Mouse (Mus musculus): Measurements from ENCODE around the gene Mcee. TPM values are rescaled to one million over a fixed set of nuclear protein-coding genes. Genes with fewer than 3 reads are reported as not detected.

Mcee gene
- polyA plus RNA-seq, 1 experiment from 2014 or later: 55.9 TPM

- H3K4me3 ChIP-seq (replicated peaks): no peak overlapping the region
- H3K9ac ChIP-seq (replicated peaks): no peak overlapping the region
- H3K36me3 ChIP-seq: no peaks in the 10 kb centered on the region
- no peaks in the 10 kb centered on the region for H3K9me3 ChIP-seq (replicated peaks)
- H3K4me2 ChIP-seq: no peak overlapping the region
- ATAC-seq (ENCODE audit: low FRiP score): no peak
- no peak overlapping the region for H3K27ac ChIP-seq (replicated peaks)
- 45% methylated on average over 5 of the region's 5 CpGs for WGBS
- no peaks in the 10 kb centered on the region for H3K27me3 ChIP-seq (replicated peaks)
- H3K4me1 ChIP-seq: no peaks in the 10 kb centered on the region
Observed at GRCm38 (mm10) chr7:64439595-64440518, 47.5 kb downstream of the Mcee start.

- 76% methylated on average over 8 of the region's 8 CpGs for WGBS
Observed at GRCm38 (mm10) chr7:64440519-64440918, 48.1 kb downstream of the Mcee start.

DNA sequence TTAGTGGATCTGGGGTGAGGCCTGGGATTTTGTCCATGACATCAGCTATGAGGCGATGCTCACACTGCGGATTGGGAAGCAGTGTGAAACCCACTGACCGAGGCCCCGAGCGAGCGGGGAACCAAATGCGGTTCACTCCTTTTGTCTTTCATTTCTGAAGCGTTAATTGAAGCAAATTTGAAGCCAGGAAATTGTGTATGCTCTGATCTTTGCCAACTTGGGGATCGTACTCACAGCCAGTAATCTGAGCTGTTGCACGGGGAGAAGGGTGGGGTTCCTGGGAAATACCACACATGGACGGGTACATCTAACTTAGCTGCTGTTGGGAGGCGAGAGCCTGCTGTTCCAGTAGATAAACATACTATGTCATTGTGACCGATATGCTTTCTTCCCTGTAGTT, 58.2 kb downstream of the Mcee start:
- ATAC-seq (ENCODE audit: low FRiP score): no peak
- 88% methylated on average over 13 of the region's 13 CpGs for WGBS

More at GRCm38 (mm10) chr7:64440519-64440918, 48.1 kb downstream of the Mcee start:
- no peak for ATAC-seq (ENCODE audit: low FRiP score)
- no peaks in the 10 kb centered on the region for H3K9me3 ChIP-seq (replicated peaks)
- H3K36me3 ChIP-seq: no peaks in the 10 kb centered on the region
- no peak overlapping the region for H3K27ac ChIP-seq (replicated peaks)
- H3K9ac ChIP-seq (replicated peaks): no peak overlapping the region
- no peak overlapping the region for H3K4me3 ChIP-seq (replicated peaks)
- H3K4me1 ChIP-seq: no peaks in the 10 kb centered on the region
- H3K27me3 ChIP-seq (replicated peaks): no peaks in the 10 kb centered on the region
- no peak overlapping the region for H3K4me2 ChIP-seq

DNA sequence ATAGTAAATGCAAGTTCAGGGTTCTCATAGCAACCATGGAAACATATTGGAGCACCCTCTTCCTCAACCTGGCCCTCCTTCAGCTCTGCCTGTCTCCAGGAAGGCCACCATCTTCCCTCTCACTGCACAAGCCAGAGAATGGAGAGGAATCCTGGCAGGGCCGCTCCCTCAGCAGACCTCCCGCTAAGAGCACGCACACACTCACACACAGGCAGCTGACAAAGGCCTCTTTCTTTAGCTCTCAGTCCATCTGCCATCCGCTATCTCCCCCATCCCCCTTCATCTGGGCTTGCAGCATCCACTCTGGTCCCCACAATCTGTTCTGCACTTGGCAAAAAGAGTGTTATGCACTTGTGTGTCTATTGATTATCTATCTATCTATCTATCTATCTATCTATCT, 59.0 kb downstream of the Mcee start:
- H3K4me3 ChIP-seq (replicated peaks): no peak overlapping the region
- no peaks in the 10 kb centered on the region for H3K36me3 ChIP-seq
- H3K27ac ChIP-seq (replicated peaks): no peak overlapping the region
- 27% methylated on average over 4 of the region's 4 CpGs for WGBS
- H3K9ac ChIP-seq (replicated peaks): no peak overlapping the region
- H3K27me3 ChIP-seq (replicated peaks): no peaks in the 10 kb centered on the region
- no peak overlapping the region for H3K4me2 ChIP-seq
- no peaks in the 10 kb centered on the region for H3K9me3 ChIP-seq (replicated peaks)
- ATAC-seq (ENCODE audit: low FRiP score): peak; percentile 65
- H3K4me1 ChIP-seq: no peaks in the 10 kb centered on the region; the same call in 1 of the 2 replicates

More for the DNA sequence above, 58.2 kb downstream of the Mcee start:
- Histone ChIP-seq H3K4me2 (no peak overlapping the region), H3K27ac (replicated peaks) (no peak overlapping the region), H3K9ac (replicated peaks) (no peak overlapping the region), H3K4me1 (no peaks in the 10 kb centered on the region; the same call in 1 of the 2 replicates), H3K36me3 (no peaks in the 10 kb centered on the region), H3K9me3 (replicated peaks) (no peaks in the 10 kb centered on the region), H3K27me3 (replicated peaks) (no peaks in the 10 kb centered on the region), H3K4me3 (replicated peaks) (no peak overlapping the region)

GRCm38 (mm10) chr7:64451861-64452382, 59.5 kb downstream of the Mcee start:
- H3K36me3 ChIP-seq: no peaks in the 10 kb centered on the region
- 80% methylated on average over 5 of the region's 5 CpGs for WGBS
- H3K27ac ChIP-seq (replicated peaks): no peak overlapping the region
- H3K4me2 ChIP-seq: no peak overlapping the region
- no peaks in the 10 kb centered on the region for H3K27me3 ChIP-seq (replicated peaks)
- peak; percentile 14; the same call in 1 of the 2 replicates for ATAC-seq (ENCODE audit: low FRiP score)
- no peaks in the 10 kb centered on the region; the same call in 1 of the 2 replicates for H3K4me1 ChIP-seq
- H3K9ac ChIP-seq (replicated peaks): no peak overlapping the region
- no peaks in the 10 kb centered on the region for H3K9me3 ChIP-seq (replicated peaks)
- H3K4me3 ChIP-seq (replicated peaks): no peak overlapping the region

DNA sequence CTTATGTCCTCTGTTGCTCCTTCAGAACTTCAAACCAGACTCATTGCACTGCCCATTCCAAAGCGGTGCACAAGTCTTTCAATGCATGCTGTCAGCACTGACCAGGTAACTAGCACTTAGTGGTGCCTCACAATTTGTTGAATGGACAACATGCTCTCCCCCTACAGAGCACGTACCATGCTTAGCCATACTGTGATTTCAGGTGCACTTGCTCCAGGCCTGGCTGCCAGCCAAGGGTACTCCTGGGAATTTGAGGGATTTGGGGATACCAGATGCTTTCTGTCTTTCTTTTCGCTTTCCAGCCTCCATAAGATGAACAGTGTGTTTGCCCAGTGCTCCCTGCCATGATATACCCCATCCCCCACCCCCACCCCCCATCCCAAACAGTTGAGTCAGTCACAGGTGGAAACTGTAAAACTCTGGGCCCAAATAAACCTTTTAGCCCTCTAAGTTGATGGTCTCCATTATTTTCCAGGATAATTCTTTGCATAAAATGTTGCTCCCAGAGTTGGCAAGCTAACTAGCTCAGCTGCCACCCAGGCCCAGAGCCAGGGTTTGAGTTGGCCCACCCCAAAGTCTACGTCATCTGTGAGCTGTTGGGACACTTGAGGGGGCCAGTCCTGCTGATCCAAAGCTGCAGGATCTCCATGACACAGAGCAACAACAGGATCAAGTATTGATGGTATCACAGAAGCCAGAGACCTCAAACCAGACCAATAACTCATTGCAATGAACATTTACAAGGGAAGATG, 60.2 kb downstream of the Mcee start:
- no peaks in the 10 kb centered on the region for H3K9me3 ChIP-seq (replicated peaks)
- H3K4me2 ChIP-seq: no peak overlapping the region
- no peaks in the 10 kb centered on the region; the same call in 1 of the 2 replicates for H3K4me1 ChIP-seq
- no peaks in the 10 kb centered on the region for H3K36me3 ChIP-seq
- no peak overlapping the region for H3K9ac ChIP-seq (replicated peaks)
- H3K4me3 ChIP-seq (replicated peaks): no peak overlapping the region
- H3K27ac ChIP-seq (replicated peaks): no peak overlapping the region
- no peaks in the 10 kb centered on the region for H3K27me3 ChIP-seq (replicated peaks)
- ATAC-seq (ENCODE audit: low FRiP score): no peak
- WGBS: 71% methylated on average over 4 of the region's 4 CpGs

- Histone ChIP-seq H3K9ac (replicated peaks) (no peak overlapping the region), H3K36me3 (no peaks in the 10 kb centered on the region), H3K9me3 (replicated peaks) (no peaks in the 10 kb centered on the region), H3K4me3 (replicated peaks) (no peak overlapping the region), H3K4me2 (no peak overlapping the region), H3K27me3 (replicated peaks) (no peaks in the 10 kb centered on the region), H3K27ac (replicated peaks) (no peak overlapping the region), H3K4me1 (no peaks in the 10 kb centered on the region; the same call in 1 of the 2 replicates)
- no peak for ATAC-seq (ENCODE audit: low FRiP score)
- WGBS: 84% methylated on average over 4 of the region's 4 CpGs
Observed at GRCm38 (mm10) chr7:64456176-64456575, 63.8 kb downstream of the Mcee start.

- no peaks in the 10 kb centered on the region for H3K27me3 ChIP-seq (replicated peaks)
- H3K9ac ChIP-seq (replicated peaks): no peak overlapping the region
- no peaks in the 10 kb centered on the region for H3K36me3 ChIP-seq
- no peak overlapping the region for H3K27ac ChIP-seq (replicated peaks)
- no peak overlapping the region for H3K4me3 ChIP-seq (replicated peaks)
- H3K4me1 ChIP-seq: no peaks in the 10 kb centered on the region; the same call in 1 of the 2 replicates
- ATAC-seq (ENCODE audit: low FRiP score): no peak
- H3K9me3 ChIP-seq (replicated peaks): no peaks in the 10 kb centered on the region
- no peak overlapping the region for H3K4me2 ChIP-seq
- WGBS: 66% methylated on average over 3 of the region's 3 CpGs
Observed at GRCm38 (mm10) chr7:64456676-64457075, 64.3 kb downstream of the Mcee start.

GRCm38 (mm10) chr7:64457811-64458210, 65.4 kb downstream of the Mcee start:
- Histone ChIP-seq H3K27me3 (replicated peaks) (no peaks in the 10 kb centered on the region), H3K4me3 (replicated peaks) (no peak overlapping the region), H3K9me3 (replicated peaks) (no peaks in the 10 kb centered on the region), H3K4me2 (no peak overlapping the region), H3K36me3 (no peaks in the 10 kb centered on the region), H3K9ac (replicated peaks) (no peak overlapping the region), H3K4me1 (no peaks in the 10 kb centered on the region), H3K27ac (replicated peaks) (no peak overlapping the region)
- ATAC-seq (ENCODE audit: low FRiP score): no peak
- 90% methylated on average over 2 of the region's 2 CpGs for WGBS

Data from neural tube, embryonic 15.5 days (tissue).